Mouse (Mus musculus): Measurements from ENCODE around the gene 1700007K13Rik. TPM values are rescaled to one million over a fixed set of nuclear protein-coding genes. Genes with fewer than 3 reads are reported as not detected.

The 1700007K13Rik gene
- total and polyA plus RNA-seq, 2 experiments from 2014 or later, result 0.15 TPM; not detected in 1

- H3K9me3 ChIP-seq (replicated peaks; ENCODE audit: control insufficient read depth, low read length), result no peaks in the 10 kb centered on the region
- ATAC-seq (ENCODE audit: insufficient read depth, low read depth) (no peak), DNase-seq (ENCODE audit: low spot score) (no peak)
- no peak overlapping the region for H3K4me2 ChIP-seq (ENCODE audit: low read depth, low read length)
- no peaks in the 10 kb centered on the region for H3K36me3 ChIP-seq (replicated peaks; ENCODE audit: control insufficient read depth, insufficient read depth, low read length)
- H3K9ac ChIP-seq (replicated peaks; ENCODE audit: low read depth, low read length), result no peak overlapping the region
- no peak overlapping the region for H3K27ac ChIP-seq (ENCODE audit: low read depth)
- no peaks in the 10 kb centered on the region for H3K27me3 ChIP-seq (ENCODE audit: control insufficient read depth, insufficient read depth, low read length)
- TF ChIP-seq EP300 (IDR thresholded peaks at IDR 0.05; ENCODE audit: low read depth) (no peak), CTCF (IDR thresholded peaks at IDR 0.05; ENCODE audit: low read depth) (no peak)
- WGBS, result 85% methylated on average over 6 of the region's 6 CpGs
- no peak overlapping the region for H3K4me3 ChIP-seq (ENCODE audit: low read depth, low read length)
- no peaks in the 10 kb centered on the region for H3K4me1 ChIP-seq (ENCODE audit: control insufficient read depth, insufficient read depth)
Measured at GRCm38 (mm10) chr2:28506291-28506690, 40.2 kb upstream of the 1700007K13Rik start.

DNA sequence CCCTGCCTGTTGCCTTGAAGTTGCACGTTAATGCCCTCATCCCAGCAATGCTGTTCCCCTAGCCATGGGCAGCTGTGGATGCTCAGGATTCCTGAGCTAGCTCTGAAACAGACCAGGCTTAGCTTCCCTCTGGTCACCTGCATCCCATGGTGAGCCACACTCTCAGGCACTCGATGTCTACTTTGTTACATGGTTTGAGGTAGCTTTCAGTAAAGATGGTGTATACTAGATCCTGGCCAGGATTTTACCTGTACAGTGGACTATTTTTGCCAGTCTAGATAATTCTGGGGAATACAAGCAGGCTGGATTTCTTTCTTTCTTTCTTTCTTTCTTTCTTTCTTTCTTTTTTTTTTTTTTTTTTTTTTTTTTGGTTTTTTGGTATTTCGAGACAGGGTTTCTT, 39.7 kb upstream of the 1700007K13Rik start, which contains the start of gene Gm10134:
Gene Gm10134, plus strand, starts transcription at position 301 of the 400 bp plus-strand sequence.
- H3K27ac ChIP-seq (ENCODE audit: low read depth), result no peak within 1 kb of the TSS
- no peak for DNase-seq (ENCODE audit: low spot score)
- 46% methylated on average over 3 of the region's 3 CpGs for WGBS
- H3K9me3 ChIP-seq (replicated peaks; ENCODE audit: control insufficient read depth, low read length), result no peaks in the 10 kb centered on the region
- no peaks in the 10 kb centered on the region for H3K4me1 ChIP-seq (ENCODE audit: control insufficient read depth, insufficient read depth)
- no peak within 1 kb of the TSS for H3K9ac ChIP-seq (replicated peaks; ENCODE audit: low read depth, low read length)
- no peak within 1 kb of the TSS for H3K4me2 ChIP-seq (ENCODE audit: low read depth, low read length)
- no peak for TF ChIP-seq EP300 (IDR thresholded peaks at IDR 0.05; ENCODE audit: low read depth)
- TF ChIP-seq CTCF (IDR thresholded peaks at IDR 0.05; ENCODE audit: low read depth), result no peak
- H3K36me3 ChIP-seq (replicated peaks; ENCODE audit: control insufficient read depth, insufficient read depth, low read length), result no peaks in the 10 kb centered on the region
- no peak for ATAC-seq (ENCODE audit: insufficient read depth, low read depth)
- no peak within 1 kb of the TSS for H3K4me3 ChIP-seq (ENCODE audit: low read depth, low read length)
- H3K27me3 ChIP-seq (ENCODE audit: control insufficient read depth, insufficient read depth, low read length), result no peaks in the 10 kb centered on the region

- no peaks in the 10 kb centered on the region for H3K4me1 ChIP-seq (ENCODE audit: control insufficient read depth, insufficient read depth)
- no peak overlapping the region for H3K4me2 ChIP-seq (ENCODE audit: low read depth, low read length)
- no peaks in the 10 kb centered on the region for H3K27me3 ChIP-seq (ENCODE audit: control insufficient read depth, insufficient read depth, low read length)
- no peaks in the 10 kb centered on the region for H3K36me3 ChIP-seq (replicated peaks; ENCODE audit: control insufficient read depth, insufficient read depth, low read length)
- no peak for TF ChIP-seq CTCF (IDR thresholded peaks at IDR 0.05; ENCODE audit: low read depth)
- TF ChIP-seq EP300 (IDR thresholded peaks at IDR 0.05; ENCODE audit: low read depth), result no peak
- WGBS, result 86% methylated on average over 13 of the region's 13 CpGs
- ATAC-seq (ENCODE audit: insufficient read depth, low read depth) (no peak), DNase-seq (ENCODE audit: low spot score) (no peak)
- no peak overlapping the region for H3K4me3 ChIP-seq (ENCODE audit: low read depth, low read length)
- no peak overlapping the region for H3K9ac ChIP-seq (replicated peaks; ENCODE audit: low read depth, low read length)
- H3K27ac ChIP-seq (ENCODE audit: low read depth), result no peak overlapping the region
- no peaks in the 10 kb centered on the region for H3K9me3 ChIP-seq (replicated peaks; ENCODE audit: control insufficient read depth, low read length)
Measured at GRCm38 (mm10) chr2:28504676-28505075, 38.5 kb upstream of the 1700007K13Rik start.

DNA sequence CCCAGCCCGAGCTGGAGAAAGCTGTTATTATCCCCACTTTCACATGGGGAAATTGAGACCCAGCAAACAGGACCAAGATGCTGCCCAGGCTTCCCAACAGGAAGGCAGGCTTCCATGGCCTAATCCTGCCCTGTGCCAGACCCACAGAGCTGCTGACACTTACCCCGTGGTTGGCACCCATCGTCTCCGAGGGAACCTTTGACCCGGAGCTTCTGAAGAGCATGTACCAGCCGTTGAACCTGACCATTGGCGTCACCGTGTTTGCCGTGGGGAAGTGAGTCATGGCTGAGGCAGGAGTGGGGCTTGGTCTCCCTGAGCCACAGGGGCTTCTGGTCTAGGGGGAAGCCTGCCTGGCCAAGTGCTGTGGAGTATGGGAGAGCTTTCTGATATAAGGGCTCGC, 36.9 kb upstream of the 1700007K13Rik start:
- TF ChIP-seq EP300 (IDR thresholded peaks at IDR 0.05; ENCODE audit: low read depth), result no peak
- TF ChIP-seq CTCF (IDR thresholded peaks at IDR 0.05; ENCODE audit: low read depth), result no peak
- Histone ChIP-seq H3K27me3 (ENCODE audit: control insufficient read depth, insufficient read depth, low read length) (no peaks in the 10 kb centered on the region), H3K4me1 (ENCODE audit: control insufficient read depth, insufficient read depth) (no peaks in the 10 kb centered on the region), H3K9me3 (replicated peaks; ENCODE audit: control insufficient read depth, low read length) (no peaks in the 10 kb centered on the region), H3K27ac (ENCODE audit: low read depth) (no peak overlapping the region), H3K4me2 (ENCODE audit: low read depth, low read length) (no peak overlapping the region), H3K36me3 (replicated peaks; ENCODE audit: control insufficient read depth, insufficient read depth, low read length) (no peaks in the 10 kb centered on the region), H3K9ac (replicated peaks; ENCODE audit: low read depth, low read length) (no peak overlapping the region), H3K4me3 (ENCODE audit: low read depth, low read length) (no peak overlapping the region)
- 74% methylated on average over 10 of the region's 10 CpGs for WGBS
- ATAC-seq (ENCODE audit: insufficient read depth, low read depth) (no peak), DNase-seq (ENCODE audit: low spot score) (no peak)

DNA sequence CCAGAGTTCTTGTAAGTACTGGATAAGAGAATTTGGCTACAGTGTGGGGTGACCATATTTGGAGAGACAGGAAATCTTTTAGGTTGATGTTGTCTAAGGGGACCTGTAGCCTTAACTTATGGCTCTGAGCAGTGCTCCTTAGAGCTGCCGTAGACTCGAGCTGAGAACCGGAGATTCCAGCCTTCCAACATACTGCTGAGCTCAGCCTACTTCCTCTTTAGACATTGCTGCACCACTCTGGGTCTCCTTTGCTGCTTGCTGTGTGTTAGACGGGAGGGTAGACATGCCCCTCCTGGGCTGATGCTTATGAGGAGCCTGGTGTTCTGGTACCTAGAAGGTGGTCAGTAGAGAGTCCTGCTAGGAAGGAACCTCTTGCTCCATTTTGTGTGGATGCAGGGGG, 32.3 kb upstream of the 1700007K13Rik start:
- no peak for TF ChIP-seq CTCF (IDR thresholded peaks at IDR 0.05; ENCODE audit: low read depth)
- TF ChIP-seq EP300 (IDR thresholded peaks at IDR 0.05; ENCODE audit: low read depth), result no peak
- H3K4me1 ChIP-seq (ENCODE audit: control insufficient read depth, insufficient read depth), result no peaks in the 10 kb centered on the region
- H3K27me3 ChIP-seq (ENCODE audit: control insufficient read depth, insufficient read depth, low read length), result no peaks in the 10 kb centered on the region
- no peak overlapping the region for H3K4me3 ChIP-seq (ENCODE audit: low read depth, low read length)
- ATAC-seq (ENCODE audit: insufficient read depth, low read depth) (no peak), DNase-seq (ENCODE audit: low spot score) (no peak)
- 69% methylated on average over 4 of the region's 4 CpGs for WGBS
- no peak overlapping the region for H3K4me2 ChIP-seq (ENCODE audit: low read depth, low read length)
- H3K36me3 ChIP-seq (replicated peaks; ENCODE audit: control insufficient read depth, insufficient read depth, low read length), result no peaks in the 10 kb centered on the region
- no peak overlapping the region for H3K27ac ChIP-seq (ENCODE audit: low read depth)
- H3K9ac ChIP-seq (replicated peaks; ENCODE audit: low read depth, low read length), result no peak overlapping the region
- no peaks in the 10 kb centered on the region for H3K9me3 ChIP-seq (replicated peaks; ENCODE audit: control insufficient read depth, low read length)

DNA sequence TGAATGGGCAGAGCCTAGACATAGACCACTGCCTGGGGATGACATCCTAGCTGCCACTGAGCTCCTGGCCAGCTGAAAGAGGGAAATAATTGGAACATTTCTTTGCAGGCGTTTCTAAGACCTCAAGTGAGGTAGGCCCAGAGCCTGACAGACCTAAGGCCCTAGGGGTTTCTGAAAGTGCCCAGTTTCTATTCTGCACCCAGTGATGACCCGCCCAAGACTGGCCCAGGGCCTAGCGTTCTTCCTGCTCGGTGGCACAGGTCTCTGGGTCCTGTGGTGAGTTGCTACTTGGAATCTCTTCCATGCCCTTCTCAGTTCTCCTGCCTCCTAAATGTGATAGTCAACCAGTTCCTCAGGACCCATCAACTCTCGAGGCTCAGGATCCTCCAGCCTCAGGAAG, 31.4 kb upstream of the 1700007K13Rik start:
- Histone ChIP-seq H3K27ac (ENCODE audit: low read depth) (no peak overlapping the region), H3K4me1 (ENCODE audit: control insufficient read depth, insufficient read depth) (no peaks in the 10 kb centered on the region), H3K4me3 (ENCODE audit: low read depth, low read length) (no peak overlapping the region), H3K36me3 (replicated peaks; ENCODE audit: control insufficient read depth, insufficient read depth, low read length) (no peaks in the 10 kb centered on the region), H3K9me3 (replicated peaks; ENCODE audit: control insufficient read depth, low read length) (no peaks in the 10 kb centered on the region), H3K9ac (replicated peaks; ENCODE audit: low read depth, low read length) (no peak overlapping the region), H3K27me3 (ENCODE audit: control insufficient read depth, insufficient read depth, low read length) (no peaks in the 10 kb centered on the region), H3K4me2 (ENCODE audit: low read depth, low read length) (no peak overlapping the region)
- ATAC-seq (ENCODE audit: insufficient read depth, low read depth) (no peak), DNase-seq (ENCODE audit: low spot score) (no peak)
- TF ChIP-seq CTCF (IDR thresholded peaks at IDR 0.05; ENCODE audit: low read depth), result no peak
- TF ChIP-seq EP300 (IDR thresholded peaks at IDR 0.05; ENCODE audit: low read depth), result no peak
- 79% methylated on average over 5 of the region's 5 CpGs for WGBS
